Mouse (Mus musculus) gastrocnemius, postnatal 14 days (tissue): ENCODE data around the gene Zfp64. TPM values are rescaled to one million over a fixed set of nuclear protein-coding genes. Genes with fewer than 3 reads are reported as not detected.

Experiments used
- DNase-seq: peaks from one replicate; pipeline ENCODE4 v3.0.0; 2021; ENCODE audit warnings: mixed read lengths
- intact Hi-C: fragments of 180-260 bp; cut with DNase I; formaldehyde crosslinking; loops from one replicate; pipeline ENCODE4 v1.15.1; 2025; ENCODE audit warnings: low total_unique reads
- long read RNA-seq, 2 experiments: library from polyadenylated mRNA; stranded (forward); transcript quantifications; one replicate each; pipeline ENCODE4 v2.0.0; 2021
- total RNA-seq, 2 experiments: library from RNA; stranded (reverse); gene quantifications; 2 replicates each; pipeline ENCODE4 v1.2.3; 2021

Gene Zfp64
- 1 to 10 TPM; 7.8 to 8.0 TPM for total RNA-seq
- long read RNA-seq, experiment 1, transcript Zfp64-201 (6 exons, 2,438 nt), result major isoform, 12 of 20 reads
- long read RNA-seq, experiment 1, partial matches to known transcripts, result 3 of 20 reads
- long read RNA-seq, experiment 1, other reads (novel, unspliced or antisense), result 1 of 20 reads
- long read RNA-seq, experiment 2, transcript Zfp64-201 (6 exons, 2,438 nt), result major isoform, 17 of 22 reads
- long read RNA-seq, experiment 2, partial matches to known transcripts, result 1 of 22 reads
- long read RNA-seq, experiment 2, other reads (novel, unspliced or antisense), result 1 of 22 reads

GRCm38 (mm10) chr2:168954835-168955716 lies at the start of gene Zfp64:
Gene Zfp64 (minus strand): TSS chr2:168955587.
- intact Hi-C loops, result no loop called here

GRCm38 (mm10) chr2:168992642-168993420 lies 37.4 kb upstream of the Zfp64 start:
- peak; percentile 30 for DNase-seq
- intact Hi-C loops, result no loop called here

More at GRCm38 (mm10) chr2:168954835-168955716, at the start of gene Zfp64:
- peak; percentile 82 for DNase-seq

GRCm38 (mm10) chr2:168990957-168991356 lies 35.6 kb upstream of the Zfp64 start:
- no peak for DNase-seq
- intact Hi-C loops, result no loop called here

GRCm38 (mm10) chr2:168990061-168990753 lies 34.8 kb upstream of the Zfp64 start:
- intact Hi-C loops, result no loop called here
- no peak for DNase-seq

- intact Hi-C loops, result no loop called here
- DNase-seq, result no peak
These were observed 32.7 kb upstream of the Zfp64 start for GRCm38 (mm10) chr2:168988056-168988455.

GRCm38 (mm10) chr2:168987421-168987820 lies 32.0 kb upstream of the Zfp64 start:
- intact Hi-C loops, result no loop called here
- DNase-seq, result no peak

- DNase-seq, result no peak
- intact Hi-C loops, result no loop called here
These were observed 26.6 kb upstream of the Zfp64 start for GRCm38 (mm10) chr2:168981951-168982350.

GRCm38 (mm10) chr2:168981448-168981847 lies 26.1 kb upstream of the Zfp64 start:
- no peak for DNase-seq
- intact Hi-C loops, result no loop called here

- intact Hi-C loops, result no loop called here
- no peak for DNase-seq
These were observed 25.5 kb upstream of the Zfp64 start for GRCm38 (mm10) chr2:168980859-168981258.

GRCm38 (mm10) chr2:168979742-168980141 lies 24.4 kb upstream of the Zfp64 start:
- DNase-seq, result no peak
- intact Hi-C loops, result no loop called here

GRCm38 (mm10) chr2:168978031-168978430 lies 22.6 kb upstream of the Zfp64 start:
- intact Hi-C loops, result no loop called here

GRCm38 (mm10) chr2:168970131-168970530 lies 14.7 kb upstream of the Zfp64 start:
- no peak for DNase-seq
- intact Hi-C loops, result no loop called here

More at GRCm38 (mm10) chr2:168978031-168978430, 22.6 kb upstream of the Zfp64 start:
- DNase-seq, result no peak

- DNase-seq, result peak; percentile 59
These were observed 12.9 kb upstream of the Zfp64 start for GRCm38 (mm10) chr2:168968136-168968925.

GRCm38 (mm10) chr2:168966525-168966924 lies 11.1 kb upstream of the Zfp64 start:
- DNase-seq, result no peak
- intact Hi-C loops, result no loop called here

More at GRCm38 (mm10) chr2:168968136-168968925, 12.9 kb upstream of the Zfp64 start:
- intact Hi-C loops, result no loop called here

GRCm38 (mm10) chr2:168964849-168965248 lies 9.5 kb upstream of the Zfp64 start:
- no peak for DNase-seq
- intact Hi-C loops, result no loop called here

- intact Hi-C loops, result no loop called here
- DNase-seq, result no peak
These were observed 6.6 kb upstream of the Zfp64 start for GRCm38 (mm10) chr2:168961729-168962666.

GRCm38 (mm10) chr2:168960814-168961213 lies 5.4 kb upstream of the Zfp64 start:
- no peak for DNase-seq

More at GRCm38 (mm10) chr2:168960814-168961213, 5.4 kb upstream of the Zfp64 start:
- intact Hi-C loops, result no loop called here
